Mouse (Mus musculus) ES-E14 (cell line): ENCODE data around the gene Ptcd2. TPM values are rescaled to one million over a fixed set of nuclear protein-coding genes. Genes with fewer than 3 reads are reported as not detected.

Source experiments
- DNase-seq: peaks from one replicate; pipeline ENCODE4 v3.0.0-alpha.2; 2013; ENCODE audit warnings: low read depth, low spot score
- H3K27ac ChIP-seq: 2 replicates; pipeline ENCODE4 v1.5.1; 2012; ENCODE audit warnings: low read depth, mild to moderate bottlenecking, low read length, moderate library complexity, mixed read lengths; ENCODE audit not compliant: poor library complexity, insufficient read depth, severe bottlenecking
- H3K36me3 ChIP-seq: 2 replicates; pipeline ENCODE4 v1.6.1; 2012; ENCODE audit warnings: mild to moderate bottlenecking, low read length, moderate library complexity, mixed read lengths; ENCODE audit not compliant: control insufficient read depth, poor library complexity, insufficient read depth, severe bottlenecking
- H3K4me1 ChIP-seq, 2 experiments: fragments of 150-350 bp in 1 of 2; sonication (generic) in 1 of 2; 2 replicates each; pipeline ENCODE4 v1.6.1; 2012; ENCODE audit warnings: low read length in 2 of 2, mild to moderate bottlenecking in 1 of 2, mixed read lengths in 1 of 2; ENCODE audit not compliant: control insufficient read depth in 2 of 2, insufficient read depth in 2 of 2, poor library complexity in 1 of 2
- H3K4me3 ChIP-seq, 2 experiments: fragments of 150-350 bp in 1 of 2; sonication (generic) in 1 of 2; 2 replicates each; pipeline ENCODE4 v1.5.1; 2012; ENCODE audit warnings: low read length in 2 of 2, low read depth in 1 of 2, mild to moderate bottlenecking in 1 of 2, mixed read lengths in 1 of 2; ENCODE audit not compliant: insufficient read depth in 1 of 2, poor library complexity in 1 of 2, severe bottlenecking in 1 of 2
- H3K9ac ChIP-seq: 2 replicates; pipeline ENCODE4 v1.6.1; 2012; ENCODE audit warnings: low read depth, mild to moderate bottlenecking, low read length, mixed read lengths; ENCODE audit not compliant: poor library complexity, insufficient read depth, severe bottlenecking
- H3K9me3 ChIP-seq: fragments of 150-350 bp; sonication (generic); 2 replicates; pipeline ENCODE4 v1.6.1; 2012; ENCODE audit warnings: low read depth, mild to moderate bottlenecking, low read length; ENCODE audit not compliant: control insufficient read depth, insufficient read depth
- CHD2 ChIP-seq: IDR thresholded peaks from 2 replicates; pipeline ENCODE4 v1.6.1; 2014; ENCODE audit warnings: mild to moderate bottlenecking, low read depth, low read length, inconsistent platforms
- HCFC1 ChIP-seq: IDR thresholded peaks from 2 replicates; pipeline ENCODE4 v1.6.1; 2012; ENCODE audit warnings: low read length, inconsistent platforms, borderline replicate concordance; ENCODE audit not compliant: insufficient read depth
- MAFK ChIP-seq: IDR thresholded peaks from 2 replicates; pipeline ENCODE4 v1.6.1; 2014; ENCODE audit warnings: mild to moderate bottlenecking, low read depth, low read length, inconsistent platforms; ENCODE audit not compliant: insufficient read depth
- ZC3H11A ChIP-seq: IDR thresholded peaks from 2 replicates; pipeline ENCODE4 v1.6.1; 2012; ENCODE audit warnings: low read depth, mild to moderate bottlenecking, inconsistent platforms, low read length, borderline replicate concordance
- ZNF384 ChIP-seq: IDR thresholded peaks from 2 replicates; pipeline ENCODE4 v1.6.1; 2012; ENCODE audit warnings: low read depth, low read length, inconsistent platforms
- in situ Hi-C, 2 experiments: fragments of 600-800 bp; cut with MboI; formaldehyde crosslinking; loops; one replicate each; pipeline ENCODE4 v1.15.1; 2025; ENCODE audit warnings: low sequenced_read_pairs in 2 of 2, inconsistent platforms in 1 of 2; ENCODE audit not compliant: unreplicated experiment in 2 of 2
- total RNA-seq: library from RNA; depleted of rRNA; stranded (reverse); fragments of 300-350 nt; gene quantifications from 2 replicates; pipeline ENCODE4 v1.2.3, GENCODE M21; 2012; rRNA removed

Ptcd2 gene
- total RNA-seq, 1 experiment, result 24.6 TPM

GRCm38 (mm10) chr13:99279351-99279750 is 65.2 kb downstream of the Ptcd2 start:
- no peak overlapping the region for H3K27ac ChIP-seq
- no peak for TF ChIP-seq ZC3H11A
- TF ChIP-seq HCFC1, result no peak
- TF ChIP-seq CHD2, result no peak
- TF ChIP-seq ZNF384, result no peak
- no peak for TF ChIP-seq MAFK
- in situ Hi-C loops, result no loop called here
- no peak for DNase-seq
- no peaks in the 10 kb centered on the region for H3K9me3 ChIP-seq
- H3K4me3 ChIP-seq, result no peak overlapping the region
- H3K9ac ChIP-seq, result no peak overlapping the region
- H3K4me1 ChIP-seq, result no peaks in the 10 kb centered on the region
- no peaks in the 10 kb centered on the region for H3K36me3 ChIP-seq

DNA sequence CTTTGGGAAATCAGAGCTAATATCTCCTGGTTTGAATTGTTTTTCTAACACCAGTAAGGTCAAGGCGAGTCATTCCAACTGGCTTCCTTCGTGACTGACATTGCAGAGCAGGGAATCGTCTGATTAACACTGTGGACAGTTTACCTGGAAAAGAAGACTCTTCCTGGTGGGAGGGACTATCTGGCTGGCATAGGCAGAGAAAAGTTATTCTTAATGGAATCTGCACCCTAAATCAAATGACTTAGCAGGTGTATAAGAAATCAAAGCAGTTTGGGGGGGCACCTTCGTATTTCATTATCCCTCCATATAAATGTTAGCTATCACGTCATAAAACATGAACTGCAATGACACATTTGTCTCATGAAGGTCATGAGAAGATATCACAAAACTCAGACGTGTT is 66.0 kb downstream of the Ptcd2 start:
- Histone ChIP-seq H3K4me1 (no peaks in the 10 kb centered on the region), H3K36me3 (no peaks in the 10 kb centered on the region), H3K4me3 (no peak overlapping the region), H3K27ac (no peak overlapping the region), H3K9me3 (no peaks in the 10 kb centered on the region), H3K9ac (no peak overlapping the region)
- DNase-seq, result no peak
- no peak for TF ChIP-seq HCFC1
- TF ChIP-seq ZNF384, result no peak
- no peak for TF ChIP-seq MAFK
- TF ChIP-seq ZC3H11A, result no peak
- no peak for TF ChIP-seq CHD2
- in situ Hi-C loops, result no loop called here

DNA sequence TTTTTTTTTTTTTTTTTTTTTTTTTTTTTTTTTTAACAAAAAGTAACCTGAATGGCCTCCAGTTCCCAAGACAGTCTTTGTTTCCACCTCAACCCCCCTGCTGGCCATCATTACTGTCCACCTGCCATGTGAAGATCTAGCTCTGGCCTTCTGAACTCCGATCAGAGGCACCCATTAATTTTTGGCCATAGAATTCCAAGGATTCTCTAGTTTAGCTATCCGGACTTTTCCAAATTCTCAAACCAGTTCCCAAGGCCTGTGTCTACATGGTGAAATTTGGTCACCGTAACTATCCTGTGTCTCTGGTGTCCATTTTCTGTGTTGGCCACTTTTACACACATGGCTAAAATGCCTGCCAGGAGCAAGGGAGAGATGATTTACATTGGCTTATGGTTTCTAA is 67.0 kb downstream of the Ptcd2 start:
- in situ Hi-C loops, result no loop called here
- Histone ChIP-seq H3K36me3 (no peaks in the 10 kb centered on the region), H3K4me1 (no peaks in the 10 kb centered on the region), H3K9ac (no peak overlapping the region), H3K9me3 (no peaks in the 10 kb centered on the region), H3K4me3 (no peak overlapping the region), H3K27ac (no peak overlapping the region)
- TF ChIP-seq ZC3H11A (no peak), ZNF384 (no peak), CHD2 (no peak), HCFC1 (no peak), MAFK (no peak)
- no peak for DNase-seq

DNA sequence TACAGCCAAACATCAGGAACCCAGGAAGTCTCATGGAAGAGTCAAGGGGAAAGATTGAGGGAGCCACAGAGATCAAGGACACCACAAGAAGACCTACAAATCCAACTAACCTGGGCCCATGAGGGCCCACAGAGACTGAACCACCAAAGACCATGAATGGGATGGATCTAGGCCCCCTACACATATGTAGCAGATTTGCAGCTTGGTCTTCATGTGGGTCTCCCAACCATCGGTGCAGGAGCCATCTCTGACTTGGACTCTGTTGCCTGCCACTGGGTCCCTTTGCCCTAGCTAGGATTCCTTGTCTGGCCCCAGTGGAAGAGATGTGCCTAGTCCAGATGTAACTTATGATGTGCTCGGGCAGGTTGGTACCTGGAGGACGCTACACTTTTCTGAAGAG is 72.5 kb downstream of the Ptcd2 start:
- Histone ChIP-seq H3K4me3 (no peak overlapping the region), H3K27ac (no peak overlapping the region), H3K36me3 (no peaks in the 10 kb centered on the region), H3K9me3 (no peaks in the 10 kb centered on the region), H3K9ac (no peak overlapping the region), H3K4me1 (no peaks in the 10 kb centered on the region)
- TF ChIP-seq CHD2 (no peak), ZNF384 (no peak), MAFK (no peak), HCFC1 (no peak), ZC3H11A (no peak)
- in situ Hi-C loops, result no loop called here
- DNase-seq, result no peak

Other genes with a start within 250 kb of the Ptcd2 start
- 0.04 TPM in 1 of 2 replicates, not detected in the other for gene Zfp366, start 159.9 kb downstream of the Ptcd2 start, total RNA-seq
- 34.5 and 35.4 TPM in 2 replicates for gene Mrps27, start 81 bp upstream of the Ptcd2 start, total RNA-seq
- gene Map1b, start 171.8 kb upstream of the Ptcd2 start, total RNA-seq, result 21.2 and 23.9 TPM in 2 replicates